Mouse (Mus musculus) liver, embryonic 12.5 days (tissue): ENCODE results near the gene Igfbp6. TPM values are rescaled to one million over a fixed set of nuclear protein-coding genes. Genes with fewer than 3 reads are reported as not detected.

Source experiments
- ATAC-seq: fragments of 200-750 bp; cut with Nextera tagmentation; 2 replicates; pipeline ENCODE4 v1.8.0; 2017; ENCODE audit warnings: moderate number of reproducible peaks, mild to moderate bottlenecking, moderate library complexity
- H3K27ac ChIP-seq: fragments of 300-500 bp; sonication (generic); 2 replicates; pipeline ENCODE4 v1.5.1; 2016; ENCODE audit warnings: mild to moderate bottlenecking
- H3K27me3 ChIP-seq: fragments of 300-500 bp; sonication (generic); replicated peaks from 2 replicates; pipeline ENCODE4 v1.6.1; 2016; ENCODE audit warnings: mild to moderate bottlenecking, moderate library complexity
- H3K36me3 ChIP-seq: fragments of 300-500 bp; sonication (generic); 2 replicates; pipeline ENCODE4 v1.6.1; 2016; ENCODE audit warnings: mild to moderate bottlenecking, moderate library complexity
- H3K4me1 ChIP-seq: fragments of 300-500 bp; sonication (generic); 2 replicates; pipeline ENCODE4 v1.6.1; 2016
- H3K4me2 ChIP-seq: fragments of 300-500 bp; sonication (generic); 2 replicates; pipeline ENCODE4 v1.6.1; 2016; ENCODE audit warnings: mild to moderate bottlenecking, moderate library complexity
- H3K4me3 ChIP-seq: fragments of 300-500 bp; sonication (generic); 2 replicates; pipeline ENCODE4 v1.5.1; 2016; ENCODE audit warnings: mild to moderate bottlenecking, moderate library complexity
- H3K9ac ChIP-seq: fragments of 300-500 bp; sonication (generic); 2 replicates; pipeline ENCODE4 v1.6.1; 2016; ENCODE audit warnings: mild to moderate bottlenecking, moderate library complexity
- H3K9me3 ChIP-seq: fragments of 300-500 bp; sonication (generic); replicated peaks from 2 replicates; pipeline ENCODE4 v1.6.1; 2016; ENCODE audit warnings: mild to moderate bottlenecking, moderate library complexity
- WGBS: fragments of 180-500 bp; shearing (Covaris S2); methylation state at CpG from one replicate; pipeline ENCODE4 v1.1.7; 2016; ENCODE audit not compliant: insufficient replicate concordance; 5-methylcytosine and 5-hydroxymethylcytosine counted together
- polyA plus RNA-seq: library from polyadenylated mRNA; unstranded; fragments of >200 nt; fragmentation: Nextera tagmentation; extraction: Ambion mirVana; gene quantifications from 2 replicates; pipeline ENCODE4 v1.2.1, GENCODE M21; 2016

Gene Igfbp6
- 0.72 and 1.1 TPM in 2 replicates for polyA plus RNA-seq

- peak within 1 kb of the TSS; percentile 39; the same call in 1 of the 2 replicates for H3K9ac ChIP-seq
Measured at GRCm38 (mm10) chr15:102144274-102144711, at the start of gene Igfbp6. Gene Igfbp6 (plus strand): TSS chr15:102144362.

GRCm38 (mm10) chr15:102094988-102095387, 49.2 kb upstream of the Igfbp6 start:
- ATAC-seq, result no peak
- Histone ChIP-seq H3K4me1 (peaks cover 19% of the 10 kb centered on the region), H3K27me3 (peaks cover 11% of the 10 kb centered on the region), H3K9ac (no peak overlapping the region), H3K4me2 (no peak overlapping the region), H3K36me3 (peaks cover 86% of the 10 kb centered on the region), H3K27ac (no peak overlapping the region), H3K4me3 (no peak overlapping the region), H3K9me3 (no peaks in the 10 kb centered on the region)
- WGBS, result 83% methylated on average over 16 of the region's 16 CpGs

More at GRCm38 (mm10) chr15:102144274-102144711, at the start of gene Igfbp6:
- Histone ChIP-seq H3K27ac (no peak within 1 kb of the TSS), H3K4me1 (peaks cover 49% of the 10 kb centered on the region), H3K36me3 (no peaks in the 10 kb centered on the region), H3K9me3 (no peaks in the 10 kb centered on the region), H3K4me3 (peak within 1 kb of the TSS; percentile 16; the same call in 1 of the 2 replicates), H3K27me3 (peaks cover 50% of the 10 kb centered on the region), H3K4me2 (peak within 1 kb of the TSS; percentile 50)
- WGBS, result 21% methylated on average over 22 of the region's 22 CpGs
- no peak for ATAC-seq

GRCm38 (mm10) chr15:102097147-102097915, 46.8 kb upstream of the Igfbp6 start:
- H3K4me1 ChIP-seq, result peaks cover 39% of the 10 kb centered on the region
- H3K9ac ChIP-seq, result no peak overlapping the region
- no peaks in the 10 kb centered on the region for H3K9me3 ChIP-seq
- ATAC-seq, result no peak
- H3K36me3 ChIP-seq, result peaks cover 63% of the 10 kb centered on the region
- no peak overlapping the region for H3K4me3 ChIP-seq
- H3K4me2 ChIP-seq, result no peak overlapping the region
- 0 out of 2 replicates have a peak overlapping the region, but pooled peaks have one; percentile 25 for H3K27ac ChIP-seq
- WGBS, result 38% methylated on average over 8 of the region's 8 CpGs
- peaks cover 34% of the 10 kb centered on the region for H3K27me3 ChIP-seq

GRCm38 (mm10) chr15:102097991-102098555, 46.1 kb upstream of the Igfbp6 start:
- WGBS, result 49% methylated on average over 5 of the region's 5 CpGs
- Histone ChIP-seq H3K4me1 (peaks cover 46% of the 10 kb centered on the region), H3K9ac (no peak overlapping the region), H3K4me3 (no peak overlapping the region), H3K27ac (no peak overlapping the region), H3K36me3 (peaks cover 55% of the 10 kb centered on the region), H3K4me2 (no peak overlapping the region), H3K27me3 (peaks cover 41% of the 10 kb centered on the region), H3K9me3 (no peaks in the 10 kb centered on the region)
- ATAC-seq, result no peak

GRCm38 (mm10) chr15:102099260-102099659, 44.9 kb upstream of the Igfbp6 start:
- H3K27ac ChIP-seq, result no peak overlapping the region
- peaks cover 58% of the 10 kb centered on the region for H3K4me1 ChIP-seq
- H3K4me3 ChIP-seq, result no peak overlapping the region
- H3K36me3 ChIP-seq, result peaks cover 43% of the 10 kb centered on the region
- H3K27me3 ChIP-seq, result peaks cover 53% of the 10 kb centered on the region
- 48% methylated on average over 5 of the region's 5 CpGs for WGBS
- H3K9me3 ChIP-seq, result no peaks in the 10 kb centered on the region
- ATAC-seq, result no peak
- H3K4me2 ChIP-seq, result peak overlapping the region; percentile 97
- H3K9ac ChIP-seq, result 0 out of 2 replicates have a peak overlapping the region, but pooled peaks have one; percentile 61

GRCm38 (mm10) chr15:102099771-102100160, 44.4 kb upstream of the Igfbp6 start:
- H3K4me1 ChIP-seq, result peaks cover 59% of the 10 kb centered on the region

GRCm38 (mm10) chr15:102100161-102100981, 43.8 kb upstream of the Igfbp6 start, which contains the start of gene Tns2:
Gene Tns2 (plus strand): TSS chr15:102100413.
- 1% methylated on average over 75 of the region's 82 CpGs for WGBS
- Histone ChIP-seq H3K36me3 (peaks cover 32% of the 10 kb centered on the region), H3K4me3 (peak within 1 kb of the TSS; percentile 65), H3K4me2 (peak within 1 kb of the TSS; percentile 97), H3K27me3 (peaks cover 64% of the 10 kb centered on the region), H3K27ac (peak within 1 kb of the TSS; percentile 70), H3K9me3 (no peaks in the 10 kb centered on the region), H3K4me1 (peaks cover 60% of the 10 kb centered on the region), H3K9ac (peak within 1 kb of the TSS; percentile 61)
- ATAC-seq, result peak; percentile 57

More at GRCm38 (mm10) chr15:102099771-102100160, 44.4 kb upstream of the Igfbp6 start:
- peak overlapping the region; percentile 97 for H3K4me2 ChIP-seq
- H3K27me3 ChIP-seq, result peaks cover 58% of the 10 kb centered on the region
- H3K9ac ChIP-seq, result peak overlapping the region; percentile 61
- ATAC-seq, result no peak
- peak overlapping the region; percentile 70 for H3K27ac ChIP-seq
- WGBS, result 19% methylated on average over 8 of the region's 8 CpGs
- H3K9me3 ChIP-seq, result no peaks in the 10 kb centered on the region
- H3K36me3 ChIP-seq, result peaks cover 38% of the 10 kb centered on the region
- peak overlapping the region; percentile 65 for H3K4me3 ChIP-seq

GRCm38 (mm10) chr15:102100996-102101671, 43.0 kb upstream of the Igfbp6 start:
- ATAC-seq, result no peak
- Histone ChIP-seq H3K4me3 (peak overlapping the region; percentile 65), H3K9me3 (no peaks in the 10 kb centered on the region), H3K27ac (peak overlapping the region; percentile 70), H3K4me1 (peaks cover 67% of the 10 kb centered on the region), H3K27me3 (peaks cover 72% of the 10 kb centered on the region), H3K4me2 (peak overlapping the region; percentile 97), H3K9ac (no peak overlapping the region; the same call in 1 of the 2 replicates), H3K36me3 (peaks cover 25% of the 10 kb centered on the region)
- 37% methylated on average over 10 of the region's 10 CpGs for WGBS

- peaks cover 18% of the 10 kb centered on the region for H3K36me3 ChIP-seq
- peaks cover 75% of the 10 kb centered on the region for H3K4me1 ChIP-seq
- H3K4me2 ChIP-seq, result peak overlapping the region; percentile 97
- peak overlapping the region; percentile 33; the same call in 1 of the 2 replicates for H3K9ac ChIP-seq
- H3K27me3 ChIP-seq, result peaks cover 80% of the 10 kb centered on the region
- 0 out of 2 replicates have a peak overlapping the region, but pooled peaks have one; percentile 43 for H3K4me3 ChIP-seq
- peak overlapping the region; percentile 70 for H3K27ac ChIP-seq
- ATAC-seq, result no peak
- 36% methylated on average over 11 of the region's 11 CpGs for WGBS
- H3K9me3 ChIP-seq, result no peaks in the 10 kb centered on the region
Measured at GRCm38 (mm10) chr15:102101672-102102541, 42.3 kb upstream of the Igfbp6 start.

- peak overlapping the region; percentile 49; the same call in 1 of the 2 replicates for H3K9ac ChIP-seq
- H3K36me3 ChIP-seq, result peaks cover 10% of the 10 kb centered on the region
- H3K9me3 ChIP-seq, result no peaks in the 10 kb centered on the region
- peaks cover 82% of the 10 kb centered on the region for H3K4me1 ChIP-seq
- H3K4me2 ChIP-seq, result peak overlapping the region; percentile 97
- peak overlapping the region; percentile 70 for H3K27ac ChIP-seq
- ATAC-seq, result no peak
- WGBS, result 32% methylated on average over 6 of the region's 6 CpGs
- peaks cover 87% of the 10 kb centered on the region for H3K27me3 ChIP-seq
- H3K4me3 ChIP-seq, result peak overlapping the region; percentile 43
Measured at GRCm38 (mm10) chr15:102102548-102103121, 41.5 kb upstream of the Igfbp6 start.
